Mouse (Mus musculus) E14TG2a.4 (cell line): Measurements from ENCODE around the gene Tut1.

ENCODE experiments used
- CTCF ChIP-seq: conservative IDR thresholded peaks from 2 replicates; pipeline ENCODE4 v1.5.1; 2014; ENCODE audit warnings: low read length
- POU5F1 ChIP-seq: IDR thresholded peaks from 2 replicates; pipeline ENCODE4 v1.6.1; 2014; ENCODE audit warnings: low read length, borderline replicate concordance

- TF ChIP-seq CTCF (no peak), POU5F1 (no peak)
These were observed 13.1 kb downstream of the Tut1 start, which contains the start of gene Eef1g for GRCm38 (mm10) chr19:8966590-8967372.
